Mouse (Mus musculus) embryo, embryonic 9.5 days (tissue): ENCODE measurements around the gene Prss37.

Experiments used
- DNase-seq: peaks from one replicate; pipeline ENCODE4 v3.0.0-alpha.2; 2017; ENCODE audit errors: extremely low spot score

The Prss37 gene

GRCm38 (mm10) chr6:40519408-40519807 is at the start of gene Prss37:
Prss37 (minus strand) TSS chr6:40519508.
- DNase-seq: no peak

GRCm38 (mm10) chr6:40554950-40555349 is 35.6 kb upstream of the Prss37 start, which contains the start of gene Olfr461:
Olfr461 (minus strand) TSS chr6:40555050.
- no peak for DNase-seq

- DNase-seq: no peak
Observed at GRCm38 (mm10) chr6:40544690-40545089, 25.4 kb upstream of the Prss37 start.

- DNase-seq: no peak
Observed at GRCm38 (mm10) chr6:40493229-40493628, 26.1 kb downstream of the Prss37 start, which contains the start of gene Tas2r108. Tas2r108 (plus strand) TSS chr6:40493529.

- DNase-seq: no peak
Observed at GRCm38 (mm10) chr6:40490933-40491332, 28.4 kb downstream of the Prss37 start, which contains the start of gene Tas2r137. Tas2r137 (plus strand) TSS chr6:40491233.

- no peak for DNase-seq
Observed at GRCm38 (mm10) chr6:40482318-40482717, 37.0 kb downstream of the Prss37 start.

GRCm38 (mm10) chr6:40479705-40480104 is 39.6 kb downstream of the Prss37 start:
- DNase-seq: no peak

GRCm38 (mm10) chr6:40476132-40476531 is 43.2 kb downstream of the Prss37 start:
- no peak for DNase-seq

- no peak for DNase-seq
Observed at GRCm38 (mm10) chr6:40471720-40472010, 47.6 kb downstream of the Prss37 start.

- DNase-seq: peak; percentile 95
Observed at GRCm38 (mm10) chr6:40470916-40471719, 48.2 kb downstream of the Prss37 start, which contains the start of gene Ssbp1. Ssbp1 (plus strand) TSS chr6:40471352.

- no peak for DNase-seq
Observed at GRCm38 (mm10) chr6:40465710-40466109, 53.6 kb downstream of the Prss37 start.
